Mouse (Mus musculus): ENCODE data around the gene Nkx2-3. TPM values are rescaled to one million over a fixed set of nuclear protein-coding genes. Genes with fewer than 3 reads are reported as not detected.
A peak's percentile ranks its signal among the peaks of the same experiment; 100 is the strongest.

Nkx2-3 gene
- polyA plus RNA-seq, 1 experiment from 2014 or later: 0.62 TPM

DNA sequence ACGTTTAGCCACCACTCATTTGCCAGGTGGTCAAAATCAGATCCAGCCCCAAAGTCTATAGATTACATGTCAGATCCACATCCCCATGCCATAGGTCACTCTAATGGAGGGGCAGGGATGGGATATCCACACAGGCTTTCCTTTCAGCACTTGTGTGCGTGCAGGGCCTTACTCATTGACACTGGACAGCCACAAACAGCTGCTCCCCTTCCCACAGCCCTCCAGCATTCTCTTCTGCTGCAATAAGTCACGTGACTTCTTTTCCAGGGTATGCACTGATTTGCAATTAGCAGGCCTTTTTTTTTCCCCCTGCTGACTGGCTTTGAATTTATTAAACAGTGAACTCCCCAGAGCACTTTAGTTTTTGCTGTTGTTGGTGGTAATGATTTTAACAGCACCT lies 14.0 kb downstream of the Nkx2-3 start:
- 35% methylated on average over 3 of the region's 3 CpGs for WGBS
- peak; percentile 54 for DNase-seq
- H3K27me3 ChIP-seq (ENCODE audit: control insufficient read depth, insufficient read depth, low read length): peaks cover 32% of the 10 kb centered on the region

GRCm38 (mm10) chr19:43627345-43627744 lies 15.2 kb downstream of the Nkx2-3 start:
- DNase-seq: no peak
- Histone ChIP-seq H3K27me3 (ENCODE audit: control insufficient read depth, insufficient read depth, low read length) (peaks cover 22% of the 10 kb centered on the region), H3K9ac (replicated peaks; ENCODE audit: low read length) (no peak overlapping the region), H3K27ac (replicated peaks; ENCODE audit: low read depth, low read length) (no peak overlapping the region), H3K4me2 (ENCODE audit: low read length) (no peak overlapping the region), H3K4me3 (replicated peaks; ENCODE audit: low read depth, low read length) (no peak overlapping the region), H3K4me1 (ENCODE audit: control insufficient read depth, insufficient read depth, low read length) (no peaks in the 10 kb centered on the region), H3K36me3 (ENCODE audit: control insufficient read depth, insufficient read depth, low read length) (no peaks in the 10 kb centered on the region), H3K9me3 (ENCODE audit: control insufficient read depth, low read length) (no peaks in the 10 kb centered on the region)
- no peak for ATAC-seq (ENCODE audit: low FRiP score, low TSS enrichment)
- WGBS: 93% methylated on average over 3 of the region's 3 CpGs

More for the DNA sequence above, 14.0 kb downstream of the Nkx2-3 start:
- no peaks in the 10 kb centered on the region for H3K4me1 ChIP-seq (ENCODE audit: control insufficient read depth, insufficient read depth, low read length)
- ATAC-seq (ENCODE audit: low FRiP score, low TSS enrichment): no peak
- H3K27ac ChIP-seq (replicated peaks; ENCODE audit: low read depth, low read length): no peak overlapping the region
- no peaks in the 10 kb centered on the region for H3K9me3 ChIP-seq (ENCODE audit: control insufficient read depth, low read length)
- H3K9ac ChIP-seq (replicated peaks; ENCODE audit: low read length): no peak overlapping the region
- H3K4me2 ChIP-seq (ENCODE audit: low read length): no peak overlapping the region
- no peaks in the 10 kb centered on the region for H3K36me3 ChIP-seq (ENCODE audit: control insufficient read depth, insufficient read depth, low read length)
- H3K4me3 ChIP-seq (replicated peaks; ENCODE audit: low read depth, low read length): no peak overlapping the region

GRCm38 (mm10) chr19:43629088-43629487 lies 17.0 kb downstream of the Nkx2-3 start:
- Histone ChIP-seq H3K4me2 (ENCODE audit: low read length) (no peak overlapping the region), H3K27ac (replicated peaks; ENCODE audit: low read depth, low read length) (no peak overlapping the region), H3K9ac (replicated peaks; ENCODE audit: low read length) (no peak overlapping the region), H3K9me3 (ENCODE audit: control insufficient read depth, low read length) (no peaks in the 10 kb centered on the region), H3K36me3 (ENCODE audit: control insufficient read depth, insufficient read depth, low read length) (no peaks in the 10 kb centered on the region), H3K4me1 (ENCODE audit: control insufficient read depth, insufficient read depth, low read length) (no peaks in the 10 kb centered on the region), H3K4me3 (replicated peaks; ENCODE audit: low read depth, low read length) (no peak overlapping the region), H3K27me3 (ENCODE audit: control insufficient read depth, insufficient read depth, low read length) (peaks cover 7% of the 10 kb centered on the region)
- DNase-seq (no peak), ATAC-seq (ENCODE audit: low FRiP score, low TSS enrichment) (no peak)
- WGBS: 53% methylated on average over 4 of the region's 4 CpGs

- no peaks in the 10 kb centered on the region for H3K27me3 ChIP-seq (ENCODE audit: control insufficient read depth, insufficient read depth, low read length)
- H3K9ac ChIP-seq (replicated peaks; ENCODE audit: low read length): no peak overlapping the region
- no peaks in the 10 kb centered on the region for H3K4me1 ChIP-seq (ENCODE audit: control insufficient read depth, insufficient read depth, low read length)
- H3K9me3 ChIP-seq (ENCODE audit: control insufficient read depth, low read length): no peaks in the 10 kb centered on the region
- H3K27ac ChIP-seq (replicated peaks; ENCODE audit: low read depth, low read length): no peak overlapping the region
- no peak overlapping the region for H3K4me2 ChIP-seq (ENCODE audit: low read length)
- ATAC-seq (ENCODE audit: low FRiP score, low TSS enrichment) (no peak; the same call in 1 of the 2 replicates), DNase-seq (peak; percentile 90)
- H3K36me3 ChIP-seq (ENCODE audit: control insufficient read depth, insufficient read depth, low read length): no peaks in the 10 kb centered on the region
- WGBS: 33% methylated on average over 12 of the region's 12 CpGs
- no peak overlapping the region for H3K4me3 ChIP-seq (replicated peaks; ENCODE audit: low read depth, low read length)
Measured at GRCm38 (mm10) chr19:43630466-43631251, 18.5 kb downstream of the Nkx2-3 start.

GRCm38 (mm10) chr19:43641833-43642232 lies 29.7 kb downstream of the Nkx2-3 start:
- 67% methylated on average over 11 of the region's 11 CpGs for WGBS
- H3K36me3 ChIP-seq (ENCODE audit: control insufficient read depth, insufficient read depth, low read length): no peaks in the 10 kb centered on the region
- no peak for ATAC-seq (ENCODE audit: low FRiP score, low TSS enrichment)

GRCm38 (mm10) chr19:43642843-43643242 lies 30.7 kb downstream of the Nkx2-3 start:
- no peak overlapping the region for H3K9ac ChIP-seq (replicated peaks; ENCODE audit: low read length)
- no peaks in the 10 kb centered on the region for H3K4me1 ChIP-seq (ENCODE audit: control insufficient read depth, insufficient read depth, low read length)
- 86% methylated on average over 9 of the region's 9 CpGs for WGBS
- H3K27ac ChIP-seq (replicated peaks; ENCODE audit: low read depth, low read length): no peak overlapping the region
- DNase-seq: no peak
- H3K4me2 ChIP-seq (ENCODE audit: low read length): no peak overlapping the region
- no peaks in the 10 kb centered on the region for H3K27me3 ChIP-seq (ENCODE audit: control insufficient read depth, insufficient read depth, low read length)
- no peaks in the 10 kb centered on the region for H3K9me3 ChIP-seq (ENCODE audit: control insufficient read depth, low read length)
- ATAC-seq (ENCODE audit: low FRiP score, low TSS enrichment): no peak
- no peaks in the 10 kb centered on the region for H3K36me3 ChIP-seq (ENCODE audit: control insufficient read depth, insufficient read depth, low read length)
- no peak overlapping the region for H3K4me3 ChIP-seq (replicated peaks; ENCODE audit: low read depth, low read length)

More at GRCm38 (mm10) chr19:43641833-43642232, 29.7 kb downstream of the Nkx2-3 start:
- no peak overlapping the region for H3K4me2 ChIP-seq (ENCODE audit: low read length)
- no peaks in the 10 kb centered on the region for H3K27me3 ChIP-seq (ENCODE audit: control insufficient read depth, insufficient read depth, low read length)
- no peak overlapping the region for H3K9ac ChIP-seq (replicated peaks; ENCODE audit: low read length)
- H3K4me1 ChIP-seq (ENCODE audit: control insufficient read depth, insufficient read depth, low read length): no peaks in the 10 kb centered on the region
- H3K4me3 ChIP-seq (replicated peaks; ENCODE audit: low read depth, low read length): no peak overlapping the region
- no peak overlapping the region for H3K27ac ChIP-seq (replicated peaks; ENCODE audit: low read depth, low read length)
- DNase-seq: no peak
- H3K9me3 ChIP-seq (ENCODE audit: control insufficient read depth, low read length): no peaks in the 10 kb centered on the region

DNA sequence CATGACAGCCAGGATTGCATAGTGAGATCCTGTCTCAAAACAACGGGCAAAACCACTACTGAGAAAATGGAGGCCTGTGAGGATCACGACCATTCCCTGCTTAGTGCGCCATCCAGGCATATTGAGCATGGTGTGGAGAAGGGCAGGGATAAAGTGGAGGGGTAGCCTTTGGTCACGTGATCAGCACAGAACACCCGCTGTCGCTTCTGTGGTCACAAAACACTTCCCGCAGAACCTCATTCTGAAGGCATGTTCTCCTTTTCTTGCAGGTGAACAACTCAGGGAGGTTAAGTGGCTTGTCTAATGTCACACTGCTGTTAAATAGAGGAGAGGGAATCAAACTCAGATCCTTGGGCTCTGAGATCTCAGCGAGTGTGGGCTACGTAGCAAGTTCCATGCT lies 33.4 kb downstream of the Nkx2-3 start:
- DNase-seq: no peak
- H3K4me1 ChIP-seq (ENCODE audit: control insufficient read depth, insufficient read depth, low read length): no peaks in the 10 kb centered on the region
- no peaks in the 10 kb centered on the region for H3K9me3 ChIP-seq (ENCODE audit: control insufficient read depth, low read length)
- H3K4me3 ChIP-seq (replicated peaks; ENCODE audit: low read depth, low read length): no peak overlapping the region
- H3K36me3 ChIP-seq (ENCODE audit: control insufficient read depth, insufficient read depth, low read length): no peaks in the 10 kb centered on the region
- H3K27ac ChIP-seq (replicated peaks; ENCODE audit: low read depth, low read length): no peak overlapping the region
- H3K9ac ChIP-seq (replicated peaks; ENCODE audit: low read length): no peak overlapping the region
- no peaks in the 10 kb centered on the region for H3K27me3 ChIP-seq (ENCODE audit: control insufficient read depth, insufficient read depth, low read length)
- no peak overlapping the region for H3K4me2 ChIP-seq (ENCODE audit: low read length)
- 92% methylated on average over 9 of the region's 9 CpGs for WGBS
- ATAC-seq (ENCODE audit: low FRiP score, low TSS enrichment): no peak

DNA sequence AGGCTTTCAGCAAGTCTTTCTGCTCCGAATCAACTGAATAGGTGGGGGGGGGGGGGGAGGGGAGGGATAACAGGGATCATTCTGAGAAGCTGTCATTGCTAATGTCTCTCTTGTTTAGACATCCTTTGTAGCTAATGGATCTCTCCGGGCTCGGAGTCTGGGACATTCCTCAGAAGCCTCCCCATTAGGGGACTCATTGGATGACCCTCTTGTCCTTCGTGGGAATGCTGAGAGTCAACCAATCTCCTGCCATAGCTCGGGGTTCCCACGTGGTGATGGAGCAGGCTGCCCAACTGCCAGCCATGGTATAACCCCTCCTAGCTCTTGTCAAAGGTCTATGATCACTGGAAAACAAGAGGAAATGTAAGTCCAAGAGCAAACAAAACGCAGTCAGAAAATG lies 34.7 kb downstream of the Nkx2-3 start:
- DNase-seq (no peak), ATAC-seq (ENCODE audit: low FRiP score, low TSS enrichment) (no peak)
- Histone ChIP-seq H3K4me2 (ENCODE audit: low read length) (no peak overlapping the region), H3K9me3 (ENCODE audit: control insufficient read depth, low read length) (no peaks in the 10 kb centered on the region), H3K4me3 (replicated peaks; ENCODE audit: low read depth, low read length) (no peak overlapping the region), H3K4me1 (ENCODE audit: control insufficient read depth, insufficient read depth, low read length) (no peaks in the 10 kb centered on the region), H3K9ac (replicated peaks; ENCODE audit: low read length) (no peak overlapping the region), H3K27ac (replicated peaks; ENCODE audit: low read depth, low read length) (no peak overlapping the region), H3K36me3 (ENCODE audit: control insufficient read depth, insufficient read depth, low read length) (no peaks in the 10 kb centered on the region), H3K27me3 (ENCODE audit: control insufficient read depth, insufficient read depth, low read length) (no peaks in the 10 kb centered on the region)
- 65% methylated on average over 7 of the region's 7 CpGs for WGBS

- Histone ChIP-seq H3K4me1 (ENCODE audit: control insufficient read depth, insufficient read depth, low read length) (no peaks in the 10 kb centered on the region), H3K9me3 (ENCODE audit: control insufficient read depth, low read length) (no peaks in the 10 kb centered on the region), H3K27ac (replicated peaks; ENCODE audit: low read depth, low read length) (no peak overlapping the region), H3K9ac (replicated peaks; ENCODE audit: low read length) (no peak overlapping the region), H3K27me3 (ENCODE audit: control insufficient read depth, insufficient read depth, low read length) (no peaks in the 10 kb centered on the region), H3K4me2 (ENCODE audit: low read length) (no peak overlapping the region), H3K4me3 (replicated peaks; ENCODE audit: low read depth, low read length) (no peak overlapping the region), H3K36me3 (ENCODE audit: control insufficient read depth, insufficient read depth, low read length) (no peaks in the 10 kb centered on the region)
- 94% methylated on average over 9 of the region's 9 CpGs for WGBS
- no peak for DNase-seq
- no peak for ATAC-seq (ENCODE audit: low FRiP score, low TSS enrichment)
Measured at GRCm38 (mm10) chr19:43647261-43647660, 35.1 kb downstream of the Nkx2-3 start.
